Mouse (Mus musculus) heart, embryonic 15.5 days (tissue): ENCODE results near the gene Glmn. TPM values are rescaled to one million over a fixed set of nuclear protein-coding genes. Genes with fewer than 3 reads are reported as not detected.

Experiments used
- ATAC-seq: fragments of 200-750 bp; cut with Nextera tagmentation; replicated peaks from 2 replicates; pipeline ENCODE4 v1.8.0; 2017; ENCODE audit warnings: low read depth, moderate TSS enrichment; ENCODE audit not compliant: insufficient number of reproducible peaks, insufficient read depth, low FRiP score
- H3K27ac ChIP-seq: fragments of 300-500 bp; sonication (generic); 2 replicates; pipeline ENCODE4 v1.5.1; 2015; ENCODE audit warnings: mild to moderate bottlenecking, inconsistent platforms
- H3K27me3 ChIP-seq: fragments of 300-500 bp; sonication (generic); 2 replicates; pipeline ENCODE4 v1.6.1; 2015; ENCODE audit warnings: inconsistent platforms
- H3K36me3 ChIP-seq: fragments of 300-500 bp; sonication (generic); 2 replicates; pipeline ENCODE4 v1.6.1; 2015; ENCODE audit warnings: mild to moderate bottlenecking, inconsistent platforms
- H3K4me1 ChIP-seq: fragments of 300-500 bp; sonication (generic); replicated peaks from 2 replicates; pipeline ENCODE4 v1.6.1; 2015; ENCODE audit warnings: inconsistent platforms
- H3K4me2 ChIP-seq: fragments of 300-500 bp; sonication (generic); 2 replicates; pipeline ENCODE4 v1.6.1; 2015; ENCODE audit warnings: inconsistent platforms, mild to moderate bottlenecking, moderate library complexity
- H3K4me3 ChIP-seq: fragments of 300-500 bp; sonication (generic); 2 replicates; pipeline ENCODE4 v1.5.1; 2015; ENCODE audit warnings: mild to moderate bottlenecking, inconsistent platforms
- H3K9ac ChIP-seq: fragments of 300-500 bp; sonication (generic); 2 replicates; pipeline ENCODE4 v1.6.1; 2015; ENCODE audit warnings: mild to moderate bottlenecking, inconsistent platforms
- H3K9me3 ChIP-seq: fragments of 300-500 bp; sonication (generic); replicated peaks from 2 replicates; pipeline ENCODE4 v1.6.1; 2016; ENCODE audit warnings: inconsistent platforms
- WGBS: fragments of 180-500 bp; shearing (Covaris S2); methylation state at CpG from one replicate; pipeline ENCODE4 v1.1.7; 2015; ENCODE audit warnings: mixed read lengths; 5-methylcytosine and 5-hydroxymethylcytosine counted together
- polyA plus RNA-seq: library from polyadenylated mRNA; unstranded; fragments of >200 nt; fragmentation: Nextera tagmentation; extraction: Ambion mirVana; gene quantifications from 2 replicates; pipeline ENCODE4 v1.2.1, GENCODE M21; 2015

Glmn gene
- 16.1 and 18.0 TPM in 2 replicates for polyA plus RNA-seq

DNA sequence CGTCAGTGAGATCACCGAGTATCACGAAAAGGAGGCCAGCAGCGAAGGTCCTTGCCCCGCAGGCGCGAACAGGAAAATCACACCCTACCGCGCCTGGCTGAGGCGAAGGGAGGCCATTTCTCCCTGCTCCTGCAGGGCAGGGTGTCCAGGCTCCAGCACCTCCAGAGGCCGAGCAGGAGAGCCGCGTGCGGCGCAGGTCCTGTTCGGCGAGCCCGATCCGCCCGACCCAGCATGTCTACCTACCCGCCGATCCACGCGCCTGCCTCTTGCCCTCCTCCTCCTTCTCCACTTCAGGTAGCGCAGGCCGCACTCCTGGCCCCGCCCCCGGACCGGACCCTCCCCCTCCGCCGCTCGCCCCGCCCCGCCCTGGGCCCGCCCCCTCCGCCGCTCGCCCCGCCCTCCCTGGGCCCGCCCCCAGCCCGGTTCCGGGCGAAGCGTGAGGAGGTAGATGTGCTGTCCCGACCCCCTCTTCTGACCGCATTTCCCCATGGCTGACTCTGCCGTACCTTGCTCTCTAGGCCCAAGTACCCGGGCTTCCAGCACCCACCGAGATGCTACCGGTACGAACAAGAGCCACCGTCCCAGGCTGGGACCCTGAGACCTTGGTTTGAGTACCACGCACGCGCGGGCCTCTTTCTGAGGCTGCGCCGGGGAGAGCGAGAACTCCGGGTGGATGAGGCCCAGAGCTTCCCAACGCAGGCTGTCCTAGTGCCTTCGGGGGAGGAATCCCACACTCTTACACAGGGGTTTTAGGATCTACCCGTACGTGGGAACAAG lies at the start of gene Glmn, which contains the start of gene Rpap2:
Gene Glmn, minus strand, starts transcription at position 588 of the 777 bp plus-strand sequence.
Gene Rpap2, plus strand, starts transcription at position 73 of the 777 bp plus-strand sequence.
- H3K4me3 ChIP-seq = peak within 1 kb of the TSS; percentile 78
- H3K36me3 ChIP-seq = peaks cover 15% of the 10 kb centered on the region; the same call in 1 of the 2 replicates
- WGBS = under 1% methylated on average over 49 of the region's 64 CpGs
- peaks cover 6% of the 10 kb centered on the region for H3K4me1 ChIP-seq
- peak within 1 kb of the TSS; percentile 85 for H3K4me2 ChIP-seq
- peak within 1 kb of the TSS; percentile 88 for H3K27ac ChIP-seq
- peak within 1 kb of the TSS; percentile 80 for H3K9ac ChIP-seq
- no peaks in the 10 kb centered on the region for H3K27me3 ChIP-seq
- ATAC-seq = peak; percentile 96
- no peaks in the 10 kb centered on the region for H3K9me3 ChIP-seq

- H3K27me3 ChIP-seq = no peaks in the 10 kb centered on the region
- no peak overlapping the region for H3K4me3 ChIP-seq
- no peaks in the 10 kb centered on the region for H3K4me1 ChIP-seq
- 88% methylated on average over 2 of the region's 2 CpGs for WGBS
- H3K27ac ChIP-seq = no peak overlapping the region
- no peaks in the 10 kb centered on the region for H3K36me3 ChIP-seq
- no peak overlapping the region for H3K9ac ChIP-seq
- ATAC-seq = no peak
- no peaks in the 10 kb centered on the region for H3K9me3 ChIP-seq
- no peak overlapping the region for H3K4me2 ChIP-seq
Observed at GRCm38 (mm10) chr5:107645935-107646334, 48.2 kb upstream of the Glmn start.

GRCm38 (mm10) chr5:107644595-107644994 lies 46.9 kb upstream of the Glmn start:
- Histone ChIP-seq H3K4me2 (no peak overlapping the region), H3K9ac (no peak overlapping the region), H3K27me3 (no peaks in the 10 kb centered on the region), H3K4me3 (no peak overlapping the region), H3K36me3 (no peaks in the 10 kb centered on the region), H3K4me1 (no peaks in the 10 kb centered on the region), H3K27ac (no peak overlapping the region), H3K9me3 (no peaks in the 10 kb centered on the region)
- no peak for ATAC-seq
- WGBS = 53% methylated on average over 2 of the region's 2 CpGs

DNA sequence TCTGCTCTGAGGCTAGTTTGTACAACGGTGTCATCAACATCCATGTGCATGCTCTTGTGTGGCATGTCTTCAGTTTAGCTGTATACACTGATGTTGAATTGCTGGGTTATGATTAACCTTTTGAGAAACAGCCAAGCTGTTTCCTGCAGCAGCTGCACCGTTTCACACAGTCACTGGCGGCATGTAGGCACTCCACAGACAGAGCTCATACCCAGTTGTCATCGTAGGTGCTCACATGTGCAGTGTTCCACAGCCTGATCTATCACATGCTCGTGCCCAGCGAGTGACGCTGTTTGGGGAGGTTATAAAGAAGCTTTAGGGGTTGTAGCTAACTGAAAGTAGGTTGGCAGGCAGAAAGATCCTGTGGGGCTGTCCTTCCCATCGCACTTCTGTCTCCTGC lies 40.7 kb upstream of the Glmn start:
- ATAC-seq = no peak
- no peaks in the 10 kb centered on the region for H3K27me3 ChIP-seq
- no peak overlapping the region for H3K4me3 ChIP-seq
- no peak overlapping the region for H3K27ac ChIP-seq
- no peaks in the 10 kb centered on the region for H3K9me3 ChIP-seq
- no peak overlapping the region for H3K9ac ChIP-seq
- no peaks in the 10 kb centered on the region for H3K36me3 ChIP-seq
- 82% methylated on average over 8 of the region's 8 CpGs for WGBS
- H3K4me1 ChIP-seq = no peaks in the 10 kb centered on the region
- no peak overlapping the region for H3K4me2 ChIP-seq

DNA sequence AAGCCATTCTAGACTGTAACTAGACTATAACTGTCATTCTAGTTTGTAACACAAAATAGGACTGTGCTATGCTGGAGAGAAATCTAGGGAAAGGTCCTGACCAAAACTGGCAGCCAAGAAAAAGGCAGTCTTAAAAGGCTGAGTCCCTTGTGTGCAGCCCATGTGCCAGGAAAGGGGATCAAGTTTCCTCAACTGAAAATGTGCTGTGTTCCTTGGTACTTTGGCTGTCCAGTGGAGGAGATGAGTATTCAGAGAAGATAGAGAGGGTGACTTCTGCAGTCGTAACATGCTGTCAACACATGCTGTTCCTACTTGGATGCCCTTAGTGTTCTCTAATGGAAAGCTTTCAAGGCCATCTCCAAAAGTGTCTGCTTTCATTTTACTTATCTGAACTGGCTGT lies 39.4 kb upstream of the Glmn start:
- Histone ChIP-seq H3K4me1 (no peaks in the 10 kb centered on the region), H3K27me3 (no peaks in the 10 kb centered on the region), H3K27ac (no peak overlapping the region), H3K9ac (no peak overlapping the region), H3K9me3 (no peaks in the 10 kb centered on the region), H3K4me2 (no peak overlapping the region), H3K36me3 (no peaks in the 10 kb centered on the region), H3K4me3 (no peak overlapping the region)
- no peak for ATAC-seq
- 57% methylated on average over 1 of the region's 1 CpGs for WGBS

DNA sequence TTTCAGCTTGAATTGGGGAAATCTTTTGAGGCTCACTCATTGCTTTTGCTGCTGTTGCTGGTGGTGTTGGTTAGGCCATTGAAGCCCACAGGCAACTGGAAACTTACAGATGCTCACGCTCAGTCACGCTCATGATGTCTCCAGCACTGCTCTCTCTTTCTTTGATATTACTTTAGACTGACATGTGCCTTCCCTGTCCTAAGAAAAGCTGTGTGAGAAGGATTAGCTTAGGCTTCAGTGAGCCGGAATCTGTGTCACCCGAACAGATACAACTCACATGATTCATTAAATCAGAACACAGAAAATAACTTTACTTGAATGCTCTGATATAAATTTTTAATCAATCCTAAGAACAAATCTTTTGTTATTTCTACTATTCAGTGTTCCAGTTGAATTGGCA lies 36.0 kb upstream of the Glmn start:
- Histone ChIP-seq H3K4me1 (no peaks in the 10 kb centered on the region), H3K9ac (no peak overlapping the region), H3K27ac (no peak overlapping the region), H3K4me2 (no peak overlapping the region), H3K9me3 (no peaks in the 10 kb centered on the region), H3K4me3 (no peak overlapping the region), H3K27me3 (no peaks in the 10 kb centered on the region), H3K36me3 (peaks cover 3% of the 10 kb centered on the region; the same call in 1 of the 2 replicates)
- 94% methylated on average over 4 of the region's 4 CpGs for WGBS
- ATAC-seq = no peak

GRCm38 (mm10) chr5:107621327-107621726 lies 23.6 kb upstream of the Glmn start:
- WGBS = 85% methylated on average over 3 of the region's 3 CpGs
- Histone ChIP-seq H3K4me3 (no peak overlapping the region), H3K27me3 (no peaks in the 10 kb centered on the region), H3K27ac (no peak overlapping the region), H3K9ac (no peak overlapping the region), H3K9me3 (no peaks in the 10 kb centered on the region), H3K36me3 (peaks cover 27% of the 10 kb centered on the region), H3K4me2 (no peak overlapping the region), H3K4me1 (no peaks in the 10 kb centered on the region)
- ATAC-seq = no peak

DNA sequence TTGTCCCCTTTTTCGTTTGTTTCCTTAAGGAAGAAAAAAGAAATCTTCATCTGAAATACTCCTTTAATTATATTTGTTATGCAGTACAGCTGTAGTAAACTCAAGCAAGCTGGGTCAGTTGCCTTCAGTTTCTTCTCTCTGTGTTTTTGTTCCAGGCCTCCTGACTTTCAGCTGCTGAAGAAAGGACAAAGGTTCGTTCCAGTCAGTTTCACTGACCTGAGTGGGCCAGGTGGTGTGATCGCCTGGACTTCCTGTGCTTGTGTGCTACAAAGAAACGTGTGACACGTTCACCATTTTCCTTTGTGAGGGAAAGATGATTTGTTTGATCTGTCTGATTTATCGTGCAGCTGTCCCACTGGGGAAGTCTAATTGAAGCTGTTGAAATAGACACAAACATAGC lies 20.3 kb upstream of the Glmn start:
- ATAC-seq = no peak
- H3K4me3 ChIP-seq = no peak overlapping the region
- H3K27me3 ChIP-seq = no peaks in the 10 kb centered on the region
- peaks cover 19% of the 10 kb centered on the region for H3K36me3 ChIP-seq
- H3K9ac ChIP-seq = no peak overlapping the region
- H3K27ac ChIP-seq = no peak overlapping the region
- no peaks in the 10 kb centered on the region for H3K9me3 ChIP-seq
- H3K4me2 ChIP-seq = no peak overlapping the region
- 80% methylated on average over 6 of the region's 6 CpGs for WGBS
- no peaks in the 10 kb centered on the region for H3K4me1 ChIP-seq

GRCm38 (mm10) chr5:107611224-107611623 lies 13.5 kb upstream of the Glmn start:
- WGBS = 3% methylated on average over 2 of the region's 2 CpGs
- no peak for ATAC-seq
- Histone ChIP-seq H3K9ac (no peak overlapping the region), H3K27me3 (no peaks in the 10 kb centered on the region), H3K4me2 (no peak overlapping the region), H3K9me3 (no peaks in the 10 kb centered on the region), H3K27ac (no peak overlapping the region), H3K4me1 (no peaks in the 10 kb centered on the region), H3K36me3 (peaks cover 3% of the 10 kb centered on the region), H3K4me3 (no peak overlapping the region)

GRCm38 (mm10) chr5:107598380-107598779 lies 692 bp upstream of the Glmn start:
- H3K9ac ChIP-seq = peak overlapping the region; percentile 80
- peak overlapping the region; percentile 78 for H3K4me3 ChIP-seq
- peaks cover 20% of the 10 kb centered on the region for H3K36me3 ChIP-seq
- no peak overlapping the region for H3K27ac ChIP-seq
- H3K4me2 ChIP-seq = peak overlapping the region; percentile 85
- peaks cover 6% of the 10 kb centered on the region for H3K4me1 ChIP-seq
- ATAC-seq = no peak
- 23% methylated on average over 4 of the region's 4 CpGs for WGBS
- H3K9me3 ChIP-seq = no peaks in the 10 kb centered on the region
- no peaks in the 10 kb centered on the region for H3K27me3 ChIP-seq

DNA sequence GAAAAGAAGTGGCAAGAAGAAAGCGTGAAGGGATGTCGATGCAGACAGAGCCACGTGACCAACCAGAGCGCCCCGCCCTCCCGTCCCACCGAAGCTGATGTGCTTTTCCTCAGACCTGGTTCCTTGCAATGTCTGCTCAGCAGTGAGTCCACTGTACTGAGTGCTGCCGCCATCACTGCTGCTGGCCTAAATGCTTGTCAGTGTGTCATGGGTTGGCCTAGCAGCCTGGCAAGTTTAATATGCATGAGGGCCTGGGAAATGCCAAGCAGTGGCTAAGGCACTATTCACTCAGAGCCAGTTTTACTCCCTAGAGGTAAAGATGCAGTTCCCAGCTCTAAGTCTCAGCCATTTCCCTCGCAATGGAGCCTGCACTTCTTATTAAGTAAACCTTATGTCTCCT lies 28.5 kb downstream of the Glmn start:
- Histone ChIP-seq H3K9me3 (no peaks in the 10 kb centered on the region), H3K27ac (no peak overlapping the region), H3K36me3 (peaks cover 51% of the 10 kb centered on the region), H3K9ac (no peak overlapping the region), H3K4me1 (no peaks in the 10 kb centered on the region), H3K4me3 (no peak overlapping the region), H3K4me2 (no peak overlapping the region), H3K27me3 (no peaks in the 10 kb centered on the region)
- WGBS = 95% methylated on average over 9 of the region's 9 CpGs
- no peak for ATAC-seq

DNA sequence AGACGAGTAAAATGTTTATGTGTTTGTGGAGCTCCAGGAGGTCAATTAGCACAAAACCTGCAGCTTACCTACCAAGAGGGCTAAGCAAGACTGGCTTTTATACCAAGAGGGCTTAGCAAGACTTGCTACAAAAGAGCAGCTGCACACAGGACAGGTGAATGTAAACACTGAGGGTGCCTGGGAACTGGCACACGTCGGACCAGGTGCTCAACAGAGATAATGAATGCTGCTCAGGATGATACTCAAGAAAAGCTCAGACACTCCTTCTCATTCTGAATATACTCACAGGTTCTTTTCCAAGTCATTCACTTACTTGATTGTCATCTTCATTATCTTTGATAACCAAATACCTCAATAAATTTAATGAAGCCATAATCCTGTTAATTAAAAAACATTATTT lies 40.7 kb downstream of the Glmn start:
- H3K27me3 ChIP-seq = no peaks in the 10 kb centered on the region
- H3K27ac ChIP-seq = no peak overlapping the region
- no peaks in the 10 kb centered on the region for H3K4me1 ChIP-seq
- no peak for ATAC-seq
- H3K9ac ChIP-seq = no peak overlapping the region
- H3K4me3 ChIP-seq = no peak overlapping the region
- WGBS = 78% methylated on average over 3 of the region's 3 CpGs
- peaks cover 41% of the 10 kb centered on the region for H3K36me3 ChIP-seq
- H3K4me2 ChIP-seq = no peak overlapping the region
- no peaks in the 10 kb centered on the region for H3K9me3 ChIP-seq
